Mouse (Mus musculus) adrenal gland, adult (tissue): ENCODE results near the gene Cdr2l.
"Not testable (repeated sequence)": the region's sequence is repeated elsewhere in the genome, so short reads cannot be mapped to it uniquely, and the experiment has no call there.

Experiments
- DNase-seq, 2 experiments: peaks; one replicate each; pipeline ENCODE4 v3.0.0; 2022 to 2023; ENCODE audit warnings: low spot score in 1 of 2; ENCODE audit not compliant: inconsistent age in 2 of 2

Cdr2l gene

GRCm38 (mm10) chr11:115370368-115370767, 11.3 kb upstream of the Cdr2l start:
- DNase-seq, result no peak

- DNase-seq, result no peak
These were observed 10.4 kb upstream of the Cdr2l start for GRCm38 (mm10) chr11:115371354-115371753.

- DNase-seq, result no peak
These were observed 9.7 kb upstream of the Cdr2l start for GRCm38 (mm10) chr11:115372015-115372414.

GRCm38 (mm10) chr11:115372737-115373136, 9.0 kb upstream of the Cdr2l start:
- no peak for DNase-seq

- peak; percentile 86 to 95 for DNase-seq
These were observed 7.7 kb upstream of the Cdr2l start for GRCm38 (mm10) chr11:115373805-115374694.

- no peak for DNase-seq
These were observed 6.9 kb upstream of the Cdr2l start for GRCm38 (mm10) chr11:115374695-115375425.

GRCm38 (mm10) chr11:115376722-115377121, 5.0 kb upstream of the Cdr2l start:
- DNase-seq, result no peak

GRCm38 (mm10) chr11:115377254-115377653, 4.5 kb upstream of the Cdr2l start:
- no peak for DNase-seq

- DNase-seq, result no peak
These were observed 3.9 kb upstream of the Cdr2l start for GRCm38 (mm10) chr11:115377854-115378253.

- no peak for DNase-seq
These were observed 440 bp upstream of the Cdr2l start for GRCm38 (mm10) chr11:115381276-115381675.

- peak; percentile 74 to 90 for DNase-seq
These were observed 1.2 kb downstream of the Cdr2l start for GRCm38 (mm10) chr11:115382891-115383290.

- peak; percentile 45 to 80 for DNase-seq
These were observed 2.2 kb downstream of the Cdr2l start for GRCm38 (mm10) chr11:115383701-115384474.

- peak; percentile 88 to 93 for DNase-seq
These were observed 2.9 kb downstream of the Cdr2l start for GRCm38 (mm10) chr11:115384587-115384986.

GRCm38 (mm10) chr11:115386859-115387258, 5.1 kb downstream of the Cdr2l start:
- DNase-seq, result not testable (repeated sequence)

- no peak for DNase-seq
These were observed 9.6 kb downstream of the Cdr2l start for GRCm38 (mm10) chr11:115391358-115391757.

- DNase-seq, result peak; percentile 69 to 82
These were observed 12.1 kb downstream of the Cdr2l start for GRCm38 (mm10) chr11:115393721-115394325.

GRCm38 (mm10) chr11:115398085-115398484, 16.4 kb downstream of the Cdr2l start:
- no peak for DNase-seq

GRCm38 (mm10) chr11:115400126-115400525, 18.4 kb downstream of the Cdr2l start:
- peak; percentile 49 to 79 for DNase-seq

GRCm38 (mm10) chr11:115400630-115401391, 19.1 kb downstream of the Cdr2l start:
- DNase-seq, result peak in 1 of 2 experiments; percentile 56
